Mouse (Mus musculus): ENCODE results near the gene Pip4k2b. TPM values are rescaled to one million over a fixed set of nuclear protein-coding genes. Genes with fewer than 3 reads are reported as not detected.
A peak's percentile ranks its signal among the peaks of the same experiment; 100 is the strongest.

The Pip4k2b gene
- polyA plus RNA-seq, 1 experiment from 2014 or later: 1.8 TPM

- Histone ChIP-seq H3K9me3 (ENCODE audit: control insufficient read depth, low read length) (no peaks in the 10 kb centered on the region), H3K36me3 (ENCODE audit: control insufficient read depth, insufficient read depth, low read length) (peaks cover 4% of the 10 kb centered on the region; the same call in 1 of the 2 replicates), H3K4me3 (ENCODE audit: low read depth, low read length) (peak within 1 kb of the TSS; percentile 82), H3K27ac (ENCODE audit: low read depth, low read length) (peak within 1 kb of the TSS; percentile 72; the same call in 1 of the 2 replicates), H3K4me2 (ENCODE audit: low read depth, low read length, severe bottlenecking) (peak within 1 kb of the TSS; percentile 79), H3K9ac (ENCODE audit: low read length) (peak within 1 kb of the TSS; percentile 81), H3K27me3 (ENCODE audit: control insufficient read depth, insufficient read depth, low read length) (no peaks in the 10 kb centered on the region), H3K4me1 (replicated peaks; ENCODE audit: control insufficient read depth, insufficient read depth, low read length) (peaks cover 18% of the 10 kb centered on the region)
- peak; percentile 96 for DNase-seq (ENCODE audit: low spot score)
- ATAC-seq (replicated peaks; ENCODE audit: low FRiP score): peak; percentile 86
- WGBS: under 1% methylated on average over 35 of the region's 35 CpGs
These were observed 41.3 kb downstream of the Pip4k2b start, which contains the start of gene Psmb3 for GRCm38 (mm10) chr11:97703039-97703826. Gene Psmb3, plus strand, starts transcription at chr11:97703399.

GRCm38 (mm10) chr11:97702393-97702745 is 42.1 kb downstream of the Pip4k2b start:
- Histone ChIP-seq H3K9me3 (ENCODE audit: control insufficient read depth, low read length) (no peaks in the 10 kb centered on the region), H3K27ac (ENCODE audit: low read depth, low read length) (peak overlapping the region; percentile 72; the same call in 1 of the 2 replicates), H3K9ac (ENCODE audit: low read length) (peak overlapping the region; percentile 66), H3K36me3 (ENCODE audit: control insufficient read depth, insufficient read depth, low read length) (peaks cover 4% of the 10 kb centered on the region; the same call in 1 of the 2 replicates), H3K27me3 (ENCODE audit: control insufficient read depth, insufficient read depth, low read length) (no peaks in the 10 kb centered on the region), H3K4me2 (ENCODE audit: low read depth, low read length, severe bottlenecking) (peak overlapping the region; percentile 79), H3K4me1 (replicated peaks; ENCODE audit: control insufficient read depth, insufficient read depth, low read length) (peaks cover 23% of the 10 kb centered on the region), H3K4me3 (ENCODE audit: low read depth, low read length) (peak overlapping the region; percentile 82)
- under 1% methylated on average over 24 of the region's 24 CpGs for WGBS
- DNase-seq (ENCODE audit: low spot score) (peak; percentile 93), ATAC-seq (replicated peaks; ENCODE audit: low FRiP score) (no peak)

GRCm38 (mm10) chr11:97701581-97702392 is 42.7 kb downstream of the Pip4k2b start:
- Histone ChIP-seq H3K4me1 (replicated peaks; ENCODE audit: control insufficient read depth, insufficient read depth, low read length) (peaks cover 24% of the 10 kb centered on the region), H3K9me3 (ENCODE audit: control insufficient read depth, low read length) (no peaks in the 10 kb centered on the region), H3K9ac (ENCODE audit: low read length) (no peak overlapping the region), H3K27ac (ENCODE audit: low read depth, low read length) (no peak overlapping the region), H3K4me2 (ENCODE audit: low read depth, low read length, severe bottlenecking) (peak overlapping the region; percentile 86), H3K36me3 (ENCODE audit: control insufficient read depth, insufficient read depth, low read length) (no peaks in the 10 kb centered on the region), H3K4me3 (ENCODE audit: low read depth, low read length) (peak overlapping the region; percentile 82; the same call in 1 of the 2 replicates), H3K27me3 (ENCODE audit: control insufficient read depth, insufficient read depth, low read length) (no peaks in the 10 kb centered on the region)
- no peak for DNase-seq (ENCODE audit: low spot score)
- WGBS: 51% methylated on average over 15 of the region's 15 CpGs
- no peak for ATAC-seq (replicated peaks; ENCODE audit: low FRiP score)

- Histone ChIP-seq H3K4me3 (ENCODE audit: low read depth, low read length) (peak overlapping the region; percentile 76), H3K27me3 (ENCODE audit: control insufficient read depth, insufficient read depth, low read length) (no peaks in the 10 kb centered on the region), H3K4me2 (ENCODE audit: low read depth, low read length, severe bottlenecking) (peak overlapping the region; percentile 86), H3K4me1 (replicated peaks; ENCODE audit: control insufficient read depth, insufficient read depth, low read length) (peaks cover 32% of the 10 kb centered on the region), H3K36me3 (ENCODE audit: control insufficient read depth, insufficient read depth, low read length) (no peaks in the 10 kb centered on the region), H3K27ac (ENCODE audit: low read depth, low read length) (peak overlapping the region; percentile 98), H3K9ac (ENCODE audit: low read length) (peak overlapping the region; percentile 86), H3K9me3 (ENCODE audit: control insufficient read depth, low read length) (no peaks in the 10 kb centered on the region)
- no peak for DNase-seq (ENCODE audit: low spot score)
- 17% methylated on average over 30 of the region's 30 CpGs for WGBS
- no peak for ATAC-seq (replicated peaks; ENCODE audit: low FRiP score)
These were observed 43.5 kb downstream of the Pip4k2b start for GRCm38 (mm10) chr11:97700746-97701580.

GRCm38 (mm10) chr11:97700003-97700745 is 44.3 kb downstream of the Pip4k2b start, which contains the start of gene Pcgf2:
Gene Pcgf2, minus strand, starts transcription at chr11:97700497.
- H3K27ac ChIP-seq (ENCODE audit: low read depth, low read length): peak within 1 kb of the TSS; percentile 98
- H3K4me1 ChIP-seq (replicated peaks; ENCODE audit: control insufficient read depth, insufficient read depth, low read length): peaks cover 40% of the 10 kb centered on the region
- WGBS: under 1% methylated on average over 76 of the region's 85 CpGs
- no peaks in the 10 kb centered on the region for H3K27me3 ChIP-seq (ENCODE audit: control insufficient read depth, insufficient read depth, low read length)
- H3K4me3 ChIP-seq (ENCODE audit: low read depth, low read length): peak within 1 kb of the TSS; percentile 76
- H3K9me3 ChIP-seq (ENCODE audit: control insufficient read depth, low read length): no peaks in the 10 kb centered on the region
- peak; percentile 89 for DNase-seq (ENCODE audit: low spot score)
- H3K9ac ChIP-seq (ENCODE audit: low read length): peak within 1 kb of the TSS; percentile 92
- H3K36me3 ChIP-seq (ENCODE audit: control insufficient read depth, insufficient read depth, low read length): no peaks in the 10 kb centered on the region
- peak; percentile 11 for ATAC-seq (replicated peaks; ENCODE audit: low FRiP score)
- peak within 1 kb of the TSS; percentile 86 for H3K4me2 ChIP-seq (ENCODE audit: low read depth, low read length, severe bottlenecking)

- WGBS: 0% methylated on average over 6 of the region's 9 CpGs
- Histone ChIP-seq H3K27ac (ENCODE audit: low read depth, low read length) (peak overlapping the region; percentile 98), H3K9me3 (ENCODE audit: control insufficient read depth, low read length) (no peaks in the 10 kb centered on the region), H3K9ac (ENCODE audit: low read length) (peak overlapping the region; percentile 92), H3K4me2 (ENCODE audit: low read depth, low read length, severe bottlenecking) (peak overlapping the region; percentile 86), H3K36me3 (ENCODE audit: control insufficient read depth, insufficient read depth, low read length) (no peaks in the 10 kb centered on the region), H3K4me1 (replicated peaks; ENCODE audit: control insufficient read depth, insufficient read depth, low read length) (peaks cover 45% of the 10 kb centered on the region), H3K27me3 (ENCODE audit: control insufficient read depth, insufficient read depth, low read length) (no peaks in the 10 kb centered on the region), H3K4me3 (ENCODE audit: low read depth, low read length) (peak overlapping the region; percentile 76)
- DNase-seq (ENCODE audit: low spot score): peak; percentile 96
- ATAC-seq (replicated peaks; ENCODE audit: low FRiP score): peak; percentile 61
These were observed 44.9 kb downstream of the Pip4k2b start for GRCm38 (mm10) chr11:97699626-97700002.

GRCm38 (mm10) chr11:97698741-97699611 is 45.5 kb downstream of the Pip4k2b start:
- under 1% methylated on average over 61 of the region's 63 CpGs for WGBS

More at GRCm38 (mm10) chr11:97698741-97699611, 45.5 kb downstream of the Pip4k2b start:
- no peaks in the 10 kb centered on the region for H3K9me3 ChIP-seq (ENCODE audit: control insufficient read depth, low read length)
- DNase-seq (ENCODE audit: low spot score): peak; percentile 90
- H3K4me2 ChIP-seq (ENCODE audit: low read depth, low read length, severe bottlenecking): peak overlapping the region; percentile 86
- ATAC-seq (replicated peaks; ENCODE audit: low FRiP score): peak; percentile 8
- H3K36me3 ChIP-seq (ENCODE audit: control insufficient read depth, insufficient read depth, low read length): no peaks in the 10 kb centered on the region
- peak overlapping the region; percentile 76 for H3K4me3 ChIP-seq (ENCODE audit: low read depth, low read length)
- peak overlapping the region; percentile 98 for H3K27ac ChIP-seq (ENCODE audit: low read depth, low read length)
- peaks cover 39% of the 10 kb centered on the region for H3K4me1 ChIP-seq (replicated peaks; ENCODE audit: control insufficient read depth, insufficient read depth, low read length)
- peak overlapping the region; percentile 92 for H3K9ac ChIP-seq (ENCODE audit: low read length)
- no peaks in the 10 kb centered on the region for H3K27me3 ChIP-seq (ENCODE audit: control insufficient read depth, insufficient read depth, low read length)

All from forebrain, embryonic 11.5 days (tissue).